Mouse (Mus musculus): ENCODE data around the gene Tmem79. TPM values are rescaled to one million over a fixed set of nuclear protein-coding genes. Genes with fewer than 3 reads are reported as not detected.
"Not testable (repeated sequence)": the region's sequence is repeated elsewhere in the genome, so short reads cannot be mapped to it uniquely, and the experiment has no call there.

The Tmem79 gene
- total and polyA plus RNA-seq, 3 experiments, result 1.1 to 3.8 (median 2.7) TPM

GRCm38 (mm10) chr3:88367517-88367916 is 31.6 kb upstream of the Tmem79 start:
- H3K4me1 ChIP-seq (ENCODE audit: insufficient read depth, low read depth, low read length), result peaks cover 23% of the 10 kb centered on the region
- H3K9me3 ChIP-seq (replicated peaks), result peaks cover 28% of the 10 kb centered on the region
- not testable (repeated sequence) for H3K4me3 ChIP-seq (ENCODE audit: low read depth, low read length); ATAC-seq (ENCODE audit: extremely low read depth, insufficient number of reproducible peaks, low FRiP score, poor library complexity, severe bottlenecking); DNase-seq (ENCODE audit: low spot score)
- peaks cover 24% of the 10 kb centered on the region for H3K27me3 ChIP-seq (ENCODE audit: insufficient read depth, low read length)
- peaks cover 16% of the 10 kb centered on the region for H3K36me3 ChIP-seq (replicated peaks)

- not testable (repeated sequence) for DNase-seq (ENCODE audit: low spot score)
- ATAC-seq (ENCODE audit: extremely low read depth, insufficient number of reproducible peaks, low FRiP score, poor library complexity, severe bottlenecking), result peak; percentile 28; the same call in 1 of the 2 replicates
- H3K4me1 ChIP-seq (ENCODE audit: insufficient read depth, low read depth, low read length), result peaks cover 27% of the 10 kb centered on the region
Measured at GRCm38 (mm10) chr3:88366830-88367428, 31.0 kb upstream of the Tmem79 start.

GRCm38 (mm10) chr3:88365705-88366361 is 29.9 kb upstream of the Tmem79 start:
- Histone ChIP-seq H3K4me1 (ENCODE audit: insufficient read depth, low read depth, low read length) (peaks cover 32% of the 10 kb centered on the region), H3K27me3 (ENCODE audit: insufficient read depth, low read length) (peaks cover 20% of the 10 kb centered on the region), H3K9me3 (replicated peaks) (peaks cover 18% of the 10 kb centered on the region), H3K4me3 (ENCODE audit: low read depth, low read length) (no peak overlapping the region), H3K36me3 (replicated peaks) (peaks cover 33% of the 10 kb centered on the region)
- TF ChIP-seq GATA2 (IDR thresholded peaks at IDR 0.05; ENCODE audit: borderline replicate concordance, low read depth, low read length) (no peak), GATA1 (IDR thresholded peaks at IDR 0.05; ENCODE audit: borderline replicate concordance, low read length) (no peak), POLR2AphosphoS5 (IDR thresholded peaks at IDR 0.05; ENCODE audit: insufficient replicate concordance, low read depth, low read length) (no peak), TAL1 (conservative IDR thresholded peaks at IDR 0.05; ENCODE audit: low read depth, low read length) (no peak), CTCF (IDR thresholded peaks at IDR 0.05; ENCODE audit: low read depth, low read length) (no peak)
- no peak for DNase-seq (ENCODE audit: low spot score)
- no peak for ATAC-seq (ENCODE audit: extremely low read depth, insufficient number of reproducible peaks, low FRiP score, poor library complexity, severe bottlenecking)

More at GRCm38 (mm10) chr3:88366830-88367428, 31.0 kb upstream of the Tmem79 start:
- peaks cover 27% of the 10 kb centered on the region for H3K9me3 ChIP-seq (replicated peaks)
- not testable (repeated sequence) for H3K4me3 ChIP-seq (ENCODE audit: low read depth, low read length)
- H3K27me3 ChIP-seq (ENCODE audit: insufficient read depth, low read length), result peaks cover 24% of the 10 kb centered on the region
- peaks cover 22% of the 10 kb centered on the region for H3K36me3 ChIP-seq (replicated peaks)

- peaks cover 38% of the 10 kb centered on the region for H3K4me1 ChIP-seq (ENCODE audit: insufficient read depth, low read depth, low read length)
- peaks cover 6% of the 10 kb centered on the region for H3K9me3 ChIP-seq (replicated peaks)
- H3K4me3 ChIP-seq (ENCODE audit: low read depth, low read length), result no peak within 1 kb of the TSS
- peaks cover 13% of the 10 kb centered on the region for H3K27me3 ChIP-seq (ENCODE audit: insufficient read depth, low read length)
- ATAC-seq (ENCODE audit: extremely low read depth, insufficient number of reproducible peaks, low FRiP score, poor library complexity, severe bottlenecking), result no peak
- no peak for DNase-seq (ENCODE audit: low spot score)
- peaks cover 48% of the 10 kb centered on the region for H3K36me3 ChIP-seq (replicated peaks)
- no peak for TF ChIP-seq GATA2 (IDR thresholded peaks at IDR 0.05; ENCODE audit: borderline replicate concordance, low read depth, low read length)
- TF ChIP-seq TAL1 (conservative IDR thresholded peaks at IDR 0.05; ENCODE audit: low read depth, low read length), result no peak
- TF ChIP-seq GATA1 (IDR thresholded peaks at IDR 0.05; ENCODE audit: borderline replicate concordance, low read length), result no peak
- no peak for TF ChIP-seq POLR2AphosphoS5 (IDR thresholded peaks at IDR 0.05; ENCODE audit: insufficient replicate concordance, low read depth, low read length)
- no peak for TF ChIP-seq CTCF (IDR thresholded peaks at IDR 0.05; ENCODE audit: low read depth, low read length)
Measured at GRCm38 (mm10) chr3:88364337-88364736, 28.4 kb upstream of the Tmem79 start, which contains the start of gene Paqr6. Gene Paqr6 (plus strand): TSS chr3:88364584.

GRCm38 (mm10) chr3:88363700-88364099 is 27.8 kb upstream of the Tmem79 start:
- Histone ChIP-seq H3K4me1 (ENCODE audit: insufficient read depth, low read depth, low read length) (peaks cover 41% of the 10 kb centered on the region), H3K36me3 (replicated peaks) (peaks cover 54% of the 10 kb centered on the region), H3K27me3 (ENCODE audit: insufficient read depth, low read length) (peaks cover 11% of the 10 kb centered on the region; the same call in 1 of the 2 replicates), H3K9me3 (replicated peaks) (peaks cover under 1% of the 10 kb centered on the region; the same call in 1 of the 2 replicates), H3K4me3 (ENCODE audit: low read depth, low read length) (no peak overlapping the region)
- DNase-seq (ENCODE audit: low spot score), result no peak
- no peak for ATAC-seq (ENCODE audit: extremely low read depth, insufficient number of reproducible peaks, low FRiP score, poor library complexity, severe bottlenecking)
- no peak for TF ChIP-seq CTCF (IDR thresholded peaks at IDR 0.05; ENCODE audit: low read depth, low read length)
- no peak for TF ChIP-seq TAL1 (conservative IDR thresholded peaks at IDR 0.05; ENCODE audit: low read depth, low read length)
- TF ChIP-seq GATA2 (IDR thresholded peaks at IDR 0.05; ENCODE audit: borderline replicate concordance, low read depth, low read length), result no peak
- TF ChIP-seq GATA1 (IDR thresholded peaks at IDR 0.05; ENCODE audit: borderline replicate concordance, low read length), result no peak

DNA sequence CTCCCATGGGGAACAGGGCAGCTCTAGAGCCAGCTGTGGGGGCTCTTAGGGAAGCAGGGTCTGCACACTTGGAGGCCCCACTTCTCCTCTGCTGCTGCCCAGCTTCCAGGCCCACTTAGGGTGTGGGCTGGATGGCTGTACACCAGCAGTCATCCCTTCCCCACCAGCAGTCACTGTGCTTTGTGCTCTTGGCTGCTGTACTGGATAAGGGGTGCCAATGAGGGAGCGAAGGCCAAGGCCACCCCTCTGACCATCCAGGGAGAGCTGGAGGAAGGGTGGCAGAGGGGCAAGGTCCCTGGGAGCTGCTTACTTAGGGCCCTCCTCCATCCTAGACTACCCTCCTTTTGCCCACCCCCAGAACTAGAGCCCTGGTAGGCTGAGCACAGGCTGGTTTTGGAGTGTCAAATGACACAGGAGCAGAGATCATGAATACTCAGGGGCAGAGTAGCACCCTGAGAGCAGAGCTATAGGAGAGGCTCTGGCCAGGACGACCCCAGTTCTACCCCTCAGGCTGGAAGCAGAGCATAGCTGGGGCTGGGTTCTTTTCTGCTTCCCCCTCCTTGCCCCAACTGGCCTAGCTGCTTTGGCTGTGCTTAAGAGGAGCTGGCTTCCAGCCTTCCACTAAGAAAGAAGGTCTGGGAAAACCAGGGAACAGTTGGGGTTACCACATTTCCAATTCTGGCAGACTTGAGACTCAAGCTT is 25.8 kb upstream of the Tmem79 start:
- Histone ChIP-seq H3K9me3 (replicated peaks) (no peaks in the 10 kb centered on the region), H3K4me1 (ENCODE audit: insufficient read depth, low read depth, low read length) (peaks cover 41% of the 10 kb centered on the region), H3K36me3 (replicated peaks) (peaks cover 73% of the 10 kb centered on the region), H3K27me3 (ENCODE audit: insufficient read depth, low read length) (peaks cover 7% of the 10 kb centered on the region; the same call in 1 of the 2 replicates), H3K4me3 (ENCODE audit: low read depth, low read length) (no peak overlapping the region)
- TF ChIP-seq POLR2AphosphoS5 (IDR thresholded peaks at IDR 0.05; ENCODE audit: insufficient replicate concordance, low read depth, low read length), result no peak
- no peak for TF ChIP-seq GATA2 (IDR thresholded peaks at IDR 0.05; ENCODE audit: borderline replicate concordance, low read depth, low read length)
- TF ChIP-seq TAL1 (conservative IDR thresholded peaks at IDR 0.05; ENCODE audit: low read depth, low read length), result no peak
- TF ChIP-seq CTCF (IDR thresholded peaks at IDR 0.05; ENCODE audit: low read depth, low read length), result no peak
- no peak for TF ChIP-seq GATA1 (IDR thresholded peaks at IDR 0.05; ENCODE audit: borderline replicate concordance, low read length)
- DNase-seq (ENCODE audit: low spot score) (no peak), ATAC-seq (ENCODE audit: extremely low read depth, insufficient number of reproducible peaks, low FRiP score, poor library complexity, severe bottlenecking) (no peak)
